Mouse (Mus musculus): ENCODE data around the gene Atf2. TPM values are rescaled to one million over a fixed set of nuclear protein-coding genes. Genes with fewer than 3 reads are reported as not detected.
"Not testable (repeated sequence)": the region's sequence is repeated elsewhere in the genome, so short reads cannot be mapped to it uniquely, and the experiment has no call there.

The Atf2 gene
- total RNA-seq, 2 experiments from 2014 or later, result 25.2 to 27.5 TPM

- no peak for TF ChIP-seq CTCF (IDR thresholded peaks at IDR 0.05)
- Histone ChIP-seq H3K4me3 (peak overlapping the region; percentile 100; the same call in 1 of the 2 replicates), H3K27ac (no peak overlapping the region)
- DNase-seq, result no peak
- intact Hi-C loops (cut with DNase I), result no loop called here
Observed at GRCm38 (mm10) chr2:73909116-73909515, 16.7 kb upstream of the Atf2 start.

GRCm38 (mm10) chr2:73904679-73905078 is 12.2 kb upstream of the Atf2 start:
- H3K27ac ChIP-seq; DNase-seq; intact Hi-C loops (cut with DNase I): not testable (repeated sequence)

GRCm38 (mm10) chr2:73903536-73903935 is 11.1 kb upstream of the Atf2 start:
- Histone ChIP-seq H3K4me3 (no peak overlapping the region), H3K27ac (no peak overlapping the region)
- TF ChIP-seq CTCF (IDR thresholded peaks at IDR 0.05), result no peak
- no peak for DNase-seq
- intact Hi-C loops (cut with DNase I), result no loop called here

More at GRCm38 (mm10) chr2:73904679-73905078, 12.2 kb upstream of the Atf2 start:
- H3K4me3 ChIP-seq, result not testable (repeated sequence)

- intact Hi-C loops (cut with DNase I); DNase-seq; H3K27ac ChIP-seq; H3K4me3 ChIP-seq: not testable (repeated sequence)
Observed at GRCm38 (mm10) chr2:73902328-73902727, 9.9 kb upstream of the Atf2 start.

GRCm38 (mm10) chr2:73901169-73901568 is 8.7 kb upstream of the Atf2 start:
- DNase-seq, result no peak
- Histone ChIP-seq H3K27ac (no peak overlapping the region), H3K4me3 (no peak overlapping the region)
- TF ChIP-seq CTCF (IDR thresholded peaks at IDR 0.05), result no peak
- intact Hi-C loops (cut with DNase I), result no loop called here

GRCm38 (mm10) chr2:73900364-73900763 is 7.9 kb upstream of the Atf2 start:
- no peak overlapping the region for H3K27ac ChIP-seq
- no peak overlapping the region for H3K4me3 ChIP-seq
- TF ChIP-seq CTCF (IDR thresholded peaks at IDR 0.05), result no peak
- intact Hi-C loops (cut with DNase I), result no loop called here
- DNase-seq, result no peak

GRCm38 (mm10) chr2:73896919-73897318 is 4.5 kb upstream of the Atf2 start:
- H3K4me3 ChIP-seq; H3K27ac ChIP-seq; intact Hi-C loops (cut with DNase I); DNase-seq: not testable (repeated sequence)

GRCm38 (mm10) chr2:73893473-73894270 is 1.2 kb upstream of the Atf2 start:
- H3K27ac ChIP-seq, result peak overlapping the region; percentile 82
- DNase-seq, result no peak
- peak overlapping the region; percentile 90 for H3K4me3 ChIP-seq
- no peak for TF ChIP-seq CTCF (IDR thresholded peaks at IDR 0.05)
- intact Hi-C loops (cut with DNase I), result no loop called here

- intact Hi-C loops (cut with DNase I), result loop anchor here (1.0 kb wide), 1 partner anchor 19 kb away; the partner anchor contains the start of gene Atp5g3
- DNase-seq, result peak; percentile 65
- no peak for TF ChIP-seq CTCF (IDR thresholded peaks at IDR 0.05)
- Histone ChIP-seq H3K27ac (peak overlapping the region; percentile 98), H3K4me3 (peak overlapping the region; percentile 97)
Observed at GRCm38 (mm10) chr2:73891701-73892463, 557 bp downstream of the Atf2 start.

- Histone ChIP-seq H3K4me3 (no peak overlapping the region), H3K27ac (no peak overlapping the region)
- no peak for TF ChIP-seq CTCF (IDR thresholded peaks at IDR 0.05)
- no peak for DNase-seq
- intact Hi-C loops (cut with DNase I), result no loop called here
Observed at GRCm38 (mm10) chr2:73885997-73886396, 6.4 kb downstream of the Atf2 start.

GRCm38 (mm10) chr2:73877891-73878290 is 14.5 kb downstream of the Atf2 start:
- Histone ChIP-seq H3K27ac (no peak overlapping the region), H3K4me3 (no peak overlapping the region)
- TF ChIP-seq CTCF (IDR thresholded peaks at IDR 0.05), result no peak
- DNase-seq, result no peak
- intact Hi-C loops (cut with DNase I), result no loop called here

- no peak overlapping the region for H3K27ac ChIP-seq
- H3K4me3 ChIP-seq, result no peak overlapping the region
- TF ChIP-seq CTCF (IDR thresholded peaks at IDR 0.05), result peak; percentile 43
- intact Hi-C loops (cut with DNase I), result no loop called here
- DNase-seq, result peak; percentile 36
Observed at GRCm38 (mm10) chr2:73867764-73868487, 24.5 kb downstream of the Atf2 start.

Data from gastrocnemius, adult 2 months (tissue).